8 mouse cellular contexts compared by ENCODE assay signal in the genomic region with DNA sequence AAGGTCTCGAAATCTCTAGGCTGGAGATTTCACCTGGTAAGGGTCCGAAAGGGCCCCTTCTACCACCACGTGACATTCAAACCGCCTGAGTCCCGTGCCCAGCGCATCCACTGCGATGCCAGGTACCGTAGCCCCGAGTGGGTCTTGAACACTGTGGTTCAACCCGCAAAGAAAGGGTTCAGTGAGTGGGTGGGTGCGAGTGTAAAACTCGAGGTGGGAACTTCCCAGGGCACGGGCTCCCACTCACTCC. TPM values are rescaled to one million over a fixed set of nuclear protein-coding genes. Genes with fewer than 3 reads are reported as not detected.
DNase-seq lines count a peak whose midpoint lies in the region; ATAC-seq lines count a peak whose summit lies in the region.

No protein-coding gene starts in this region.

- under 1% methylated on average over 13 of the region's 13 CpGs for WGBS in heart, embryonic 15.5 days
- WGBS in hindbrain, embryonic 13.5 days = 1% methylated on average over 13 of the region's 13 CpGs
- WGBS in midbrain, embryonic 11.5 days = under 1% methylated on average over 13 of the region's 13 CpGs

- H3K27me3 ChIP-seq in heart, embryonic 15.5 days = peaks cover 23% of the 10 kb centered on the region
- H3K27me3 ChIP-seq in hindbrain, embryonic 13.5 days = peaks cover 54% of the 10 kb centered on the region
- peaks cover 31% of the 10 kb centered on the region for H3K27me3 ChIP-seq in midbrain, embryonic 11.5 days (ENCODE audit: control insufficient read depth, insufficient read depth, low read length)

- peak overlapping the region; percentile 50 for H3K4me3 ChIP-seq in heart, embryonic 15.5 days
- H3K4me3 ChIP-seq in hindbrain, embryonic 13.5 days = peak overlapping the region; percentile 42
- peak overlapping the region; percentile 38 for H3K4me3 ChIP-seq in midbrain, embryonic 11.5 days (ENCODE audit: low read depth, low read length)

- H3K9me3 ChIP-seq in heart, embryonic 15.5 days (replicated peaks) = no peaks in the 10 kb centered on the region
- H3K9me3 ChIP-seq in hindbrain, embryonic 13.5 days = no peaks in the 10 kb centered on the region
- no peaks in the 10 kb centered on the region for H3K9me3 ChIP-seq in midbrain, embryonic 11.5 days (ENCODE audit: control insufficient read depth, low read length)

- peak overlapping the region; percentile 96 for H3K4me2 ChIP-seq in heart, embryonic 15.5 days
- peak overlapping the region; percentile 65 for H3K4me2 ChIP-seq in hindbrain, embryonic 13.5 days
- peak overlapping the region; percentile 68 for H3K4me2 ChIP-seq in midbrain, embryonic 11.5 days

- peaks cover 17% of the 10 kb centered on the region for H3K4me1 ChIP-seq in heart, embryonic 15.5 days (replicated peaks)
- H3K4me1 ChIP-seq in hindbrain, embryonic 13.5 days (replicated peaks) = peaks cover 14% of the 10 kb centered on the region
- peaks cover 8% of the 10 kb centered on the region; the same call in 1 of the 2 replicates for H3K4me1 ChIP-seq in midbrain, embryonic 11.5 days (ENCODE audit: control insufficient read depth, insufficient read depth, low read length)

- H3K9ac ChIP-seq in heart, embryonic 15.5 days = peak overlapping the region; percentile 44
- peak overlapping the region; percentile 59 for H3K9ac ChIP-seq in hindbrain, embryonic 13.5 days
- peak overlapping the region; percentile 4; the same call in 1 of the 2 replicates for H3K9ac ChIP-seq in midbrain, embryonic 11.5 days (ENCODE audit: low read length)

- peak; percentile 25; the same call in 1 of the 2 replicates for ATAC-seq in heart, embryonic 15.5 days (replicated peaks; ENCODE audit: insufficient number of reproducible peaks, insufficient read depth, low FRiP score, low read depth)
- ATAC-seq in activated CD4-positive, CD25-positive, alpha-beta regulatory T cell, adult 4 months = peak; percentile 34
- ATAC-seq in hindbrain, embryonic 13.5 days (ENCODE audit: low FRiP score) = peak; percentile 53
- no peak for ATAC-seq in midbrain, embryonic 11.5 days (ENCODE audit: low FRiP score)
- ATAC-seq in frontal cortex, adult (ENCODE audit: low TSS enrichment) = no peak

- H3K36me3 ChIP-seq in heart, embryonic 15.5 days = no peaks in the 10 kb centered on the region
- no peaks in the 10 kb centered on the region for H3K36me3 ChIP-seq in hindbrain, embryonic 13.5 days
- H3K36me3 ChIP-seq in midbrain, embryonic 11.5 days (ENCODE audit: control insufficient read depth, insufficient read depth, low read length) = no peaks in the 10 kb centered on the region

- no peak for DNase-seq in heart, postnatal 10 days
- peak; percentile 96 for DNase-seq in midbrain, embryonic 11.5 days (ENCODE audit: low spot score, missing footprints)
- no peak for DNase-seq in thymus, postnatal 4 days
- DNase-seq in lung, postnatal 14 days = no peak

- intact Hi-C loops in heart, postnatal 10 days (cut with DNase I) = no loop called here

- H3K27ac ChIP-seq in heart, embryonic 15.5 days = no peak overlapping the region
- no peak overlapping the region for H3K27ac ChIP-seq in hindbrain, embryonic 13.5 days
- no peak overlapping the region for H3K27ac ChIP-seq in midbrain, embryonic 11.5 days (ENCODE audit: low read depth, low read length)

RNA-seq across cellular contexts. Expression of a gene that starts 0.7 kb away (rescaled TPM):
- polyA plus RNA-seq in heart, embryonic 15.5 days (2015; fragmentation: Nextera tagmentation; extraction: Ambion mirVana) = 0.72 and 1.4 TPM in 2 replicates
- 1 to 10 TPM in 1 of 2 experiments, under 1 TPM in 1; 0.96 to 1.0 TPM for total RNA-seq in heart, postnatal 10 days (2021)
- polyA plus RNA-seq in activated CD4-positive, CD25-positive, alpha-beta regulatory T cell, adult 4 months (2017; shearing (Covaris generic)) = 10 to 100 TPM; 17.0 to 21.0 TPM
- polyA plus RNA-seq in hindbrain, embryonic 13.5 days (2015; fragmentation: Nextera tagmentation; extraction: Ambion mirVana) = not detected in 2 replicates
- polyA plus RNA-seq in midbrain, embryonic 11.5 days (2014; fragmentation: Nextera tagmentation; extraction: Ambion mirVana) = 0.23 and 0.49 TPM in 2 replicates

RNA-seq across cellular contexts. Expression of a gene that starts 45.8 kb away (rescaled TPM):
- not detected in 2 replicates for polyA plus RNA-seq in heart, embryonic 15.5 days (2015; fragmentation: Nextera tagmentation; extraction: Ambion mirVana)
- not detected for total RNA-seq in heart, postnatal 10 days (2021)
- polyA plus RNA-seq in activated CD4-positive, CD25-positive, alpha-beta regulatory T cell, adult 4 months (2017; shearing (Covaris generic)) = not detected
- polyA plus RNA-seq in hindbrain, embryonic 13.5 days (2015; fragmentation: Nextera tagmentation; extraction: Ambion mirVana) = not detected in 2 replicates
- not detected in 2 replicates for polyA plus RNA-seq in midbrain, embryonic 11.5 days (2014; fragmentation: Nextera tagmentation; extraction: Ambion mirVana)

Comparison
In these comparisons a context has a peak if more than half of its experiments do, and no peak if none do; other contexts are left out.
1. ATAC-seq: peak in heart, embryonic 15.5 days (single experiment), activated CD4-positive, CD25-positive, alpha-beta regulatory T cell, adult 4 months (single experiment) and hindbrain, embryonic 13.5 days (single experiment); none in midbrain, embryonic 11.5 days (single experiment) and frontal cortex, adult (single experiment).
2. H3K9ac ChIP-seq: peak in every context shown above with its lines; median percentile 59 in hindbrain, embryonic 13.5 days; 44 in heart, embryonic 15.5 days; 4 in midbrain, embryonic 11.5 days.
3. Peak in every context shown above with its lines, with median percentiles within 50 percentile points of each other: H3K4me2 ChIP-seq and H3K4me3 ChIP-seq.